Mouse (Mus musculus) gonadal fat pad, adult 2 months (tissue): ENCODE measurements around the gene Necab2. TPM values are rescaled to one million over a fixed set of nuclear protein-coding genes. Genes with fewer than 3 reads are reported as not detected.

Experiments
- DNase-seq: peaks from one replicate; pipeline ENCODE4 v3.0.0-alpha.2; 2012; ENCODE audit warnings: low read depth
- polyA plus RNA-seq: library from polyadenylated mRNA; depleted of rRNA; stranded (reverse); fragments of >200 nt; gene quantifications from 2 replicates; pipeline ENCODE4 v1.2.3, GENCODE M21; 2012; rRNA removed

Gene Necab2
- polyA plus RNA-seq, 1 experiment = 0.81 TPM

DNA sequence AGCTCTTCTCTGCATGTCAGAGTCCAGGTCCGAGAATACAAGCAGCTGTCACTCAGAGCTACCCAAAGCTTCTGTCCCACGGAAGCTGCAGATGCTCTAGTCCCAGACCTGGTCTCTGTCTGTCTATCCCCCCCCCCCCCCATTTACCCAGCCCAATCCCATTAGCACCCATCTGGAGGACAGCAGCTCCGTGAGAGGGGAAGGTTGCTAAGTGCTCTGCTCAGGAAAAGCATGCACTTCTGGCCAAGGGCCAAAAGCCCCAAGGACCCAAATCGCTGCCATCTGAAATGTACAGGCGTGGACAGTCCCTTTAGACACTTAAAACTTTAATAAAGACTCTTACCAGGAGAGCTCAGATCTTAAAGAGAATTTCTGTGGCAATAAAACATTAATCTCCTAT is 70.2 kb downstream of the Necab2 start:
- no peak for DNase-seq

DNA sequence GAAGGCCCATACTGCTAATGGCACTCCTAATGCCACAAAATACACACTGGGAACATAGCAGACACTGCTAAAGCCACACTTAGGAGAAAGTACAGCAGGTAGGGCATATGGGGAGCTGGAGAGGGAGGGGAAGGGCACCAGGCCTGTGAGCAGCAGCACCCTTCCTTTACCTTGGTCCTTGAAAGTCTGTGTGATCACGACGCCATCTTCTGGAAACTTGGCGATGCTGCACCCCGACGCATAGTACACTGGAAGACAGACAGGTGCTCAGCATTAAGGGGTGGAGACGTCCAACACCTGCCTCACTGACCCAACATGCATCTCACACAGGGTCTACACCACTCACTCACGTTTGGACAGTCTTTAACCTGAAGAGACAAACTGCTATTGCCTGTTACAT is 73.6 kb downstream of the Necab2 start:
- DNase-seq = no peak

Other genes with a start within 250 kb of the Necab2 start
- 168 and 181 TPM in 2 replicates for gene Hsbp1, start 102.2 kb upstream of the Necab2 start, polyA plus RNA-seq
- 27.5 and 30.6 TPM in 2 replicates for gene Mlycd, start 51.8 kb upstream of the Necab2 start, polyA plus RNA-seq
- gene Osgin1, start 12.6 kb upstream of the Necab2 start, polyA plus RNA-seq = 20.6 and 31.2 TPM in 2 replicates
- 0.18 and 0.24 TPM in 2 replicates for gene Slc38a8, start 55.0 kb downstream of the Necab2 start, polyA plus RNA-seq
- gene Mbtps1, start 112.0 kb downstream of the Necab2 start, polyA plus RNA-seq = 103 and 107 TPM in 2 replicates
- 26.2 and 28.6 TPM in 2 replicates for gene Hsdl1, start 128.5 kb downstream of the Necab2 start, polyA plus RNA-seq
- gene Dnaaf1, start 128.5 kb downstream of the Necab2 start, polyA plus RNA-seq = 2.0 and 4.0 TPM in 2 replicates
- 13.6 and 17.8 TPM in 2 replicates for gene Taf1c, start 158.5 kb downstream of the Necab2 start, polyA plus RNA-seq
- 0.33 and 0.36 TPM in 2 replicates for gene Adad2, start 166.0 kb downstream of the Necab2 start, polyA plus RNA-seq
- gene Kcng4, start 189.0 kb downstream of the Necab2 start, polyA plus RNA-seq = 3.7 and 5.2 TPM in 2 replicates
- gene Wfdc1, start 219.6 kb downstream of the Necab2 start, polyA plus RNA-seq = 41.3 and 52.5 TPM in 2 replicates